Comparison of ENCODE assay signal across 9 mouse cellular contexts in genomic region chr3:144107664-144108063, GRCm38 (mm10).
DNase-seq lines count a peak whose midpoint lies in the region; ATAC-seq and TF ChIP-seq lines count a peak whose summit lies in the region.
"Had no signal": no experiment of that assay in that cellular context is flagged by ENCODE, and none has a peak within 500 bp of the region (broad histone marks: within the 10 kb centered on the region; RNA-seq: fewer than 3 reads in every experiment).

No protein-coding gene starts in this region.

- DNase-seq in Patski (ENCODE audit: low read depth, low spot score) (peak; percentile 79), MN1 (ENCODE audit: low spot score) (no peak)
- peak; percentile 72 for DNase-seq in cerebellum, adult 8-10 months
- DNase-seq in heart, postnatal 10 days, result peak; percentile 36 to 50
- DNase-seq in limb, embryonic 14.5 days (ENCODE audit: low spot score), result peak; percentile 31
- DNase-seq in gastrocnemius, postnatal 4 days (ENCODE audit: low spot score in 2 of 2), result no peak
- DNase-seq in thymus, postnatal 36 days, result no peak

- no peak for TF ChIP-seq POLR2A in limb, embryonic 14.5 days (IDR thresholded peaks at IDR 0.05; ENCODE audit: borderline replicate concordance, extremely low read depth, insufficient read depth, insufficient read length)

- peaks cover 9% of the 10 kb centered on the region for H3K4me1 ChIP-seq in limb, embryonic 14.5 days (ENCODE audit: control insufficient read depth, insufficient read depth, low read length)
- H3K4me1 ChIP-seq: heart, embryonic 13.5 days had no signal

- H3K9me3 ChIP-seq in limb, embryonic 14.5 days (ENCODE audit: control insufficient read depth, low read length), result no peaks in the 10 kb centered on the region
- H3K9me3 ChIP-seq: heart, embryonic 13.5 days had no signal

- in situ Hi-C loops in Patski (cut with MboI; ENCODE audit: low pct_unique_long_range_greater_than_20kb), result loop anchor here (10.0 kb wide), 1 partner anchor 443 kb away; no protein-coding TSS in a partner anchor

- POLR2A ChIA-PET in Patski (lab: Charles Lee), result interaction anchor here (1.0 kb wide), 1 partner anchor 40 kb away, joined by 4 read pairs; no protein-coding TSS in a partner anchor

- no peak overlapping the region for H3K9ac ChIP-seq in limb, embryonic 14.5 days (ENCODE audit: low read depth, low read length, severe bottlenecking)
- H3K9ac ChIP-seq: heart, embryonic 13.5 days had no signal

- no peak overlapping the region for H3K27ac ChIP-seq in limb, embryonic 14.5 days (replicated peaks; ENCODE audit: low read depth, low read length)
- H3K27ac ChIP-seq: heart, embryonic 13.5 days had no signal

- no peak for TF ChIP-seq CTCF in Patski (IDR thresholded peaks at IDR 0.05)

- peak; percentile 82 for ATAC-seq in Patski
- no peak for ATAC-seq in limb, embryonic 14.5 days (ENCODE audit: low FRiP score, low read depth)
- no peak for ATAC-seq in CD4-positive, CD25-positive, alpha-beta regulatory T cell, adult 4 months

- intact Hi-C loops in heart, postnatal 10 days (cut with DNase I), result no loop called here

- H3K4me3 ChIP-seq in limb, embryonic 14.5 days (replicated peaks; ENCODE audit: low read length), result no peak overlapping the region
- H3K4me3 ChIP-seq: heart, embryonic 13.5 days had no signal

- H3K27me3 ChIP-seq in Patski, result no peaks in the 10 kb centered on the region
- H3K27me3 ChIP-seq in limb, embryonic 14.5 days (ENCODE audit: control insufficient read depth, insufficient read depth, low read length), result no peaks in the 10 kb centered on the region
- H3K27me3 ChIP-seq: heart, embryonic 13.5 days had no signal

- H3K36me3 ChIP-seq in limb, embryonic 14.5 days (ENCODE audit: control insufficient read depth, insufficient read depth, low read length), result no peaks in the 10 kb centered on the region
- H3K36me3 ChIP-seq: heart, embryonic 13.5 days had no signal

- no peak overlapping the region for H3K4me2 ChIP-seq in limb, embryonic 14.5 days (replicated peaks; ENCODE audit: low read depth, low read length, severe bottlenecking)
- H3K4me2 ChIP-seq: heart, embryonic 13.5 days had no signal

- CTCF ChIA-PET in Patski (lab: Charles Lee), result interaction anchor here (1.1 to 3.4 kb wide), 4 partner anchors 10 to 17 kb away, joined by 3 to 12 read pairs (median 6); no protein-coding TSS in a partner anchor

- WGBS in limb, embryonic 14.5 days, result 59% methylated on average over 7 of the region's 7 CpGs

Comparison
In these comparisons a context has a peak if more than half of its experiments do, and no peak if none do; other contexts are left out.
1. DNase-seq: peak in Patski (single experiment), cerebellum, adult 8-10 months (single experiment), heart, postnatal 10 days (2 of 2) and limb, embryonic 14.5 days (single experiment); none in gastrocnemius, postnatal 4 days (0 of 2), thymus, postnatal 36 days (0 of 2) and MN1 (single experiment).